19 mouse cellular contexts compared by ENCODE assay signal in the genomic region with DNA sequence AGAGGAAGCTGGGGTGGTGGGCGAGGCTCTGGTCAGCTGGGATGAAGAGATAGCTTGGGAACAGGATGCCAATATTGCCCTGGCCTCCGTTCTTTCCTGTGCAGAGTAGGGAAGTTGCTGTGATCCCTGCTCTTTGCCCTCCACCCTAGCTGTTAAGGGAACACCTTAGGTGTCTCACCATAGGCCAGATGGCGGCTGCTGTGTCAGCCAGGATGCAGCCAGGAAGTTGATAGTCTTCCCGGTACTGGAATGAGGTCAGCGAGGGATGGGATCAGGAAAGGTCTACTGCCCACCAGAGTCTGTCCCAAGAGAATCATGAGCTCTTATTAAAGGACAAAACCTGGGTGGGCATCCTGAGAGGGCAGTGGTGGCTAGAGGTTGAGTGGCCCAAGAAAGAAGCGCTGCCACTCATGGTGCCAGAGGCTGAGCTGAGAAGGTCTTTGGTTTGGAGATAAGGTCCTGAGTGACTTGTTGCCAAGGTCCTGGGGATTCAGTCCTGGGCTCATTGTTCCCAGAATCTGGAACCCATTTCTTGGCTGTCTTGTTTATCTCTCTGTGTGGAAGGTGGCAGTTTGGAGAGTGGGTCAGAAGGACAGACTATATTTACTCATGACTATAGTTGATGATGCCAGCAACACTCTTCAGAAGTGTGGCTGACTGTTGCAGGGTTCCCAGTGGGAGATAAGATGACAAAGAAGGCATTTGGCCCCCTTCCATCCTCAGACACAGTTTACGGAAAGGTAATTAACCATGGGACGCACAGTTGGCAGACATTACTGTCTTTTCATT. TPM values are rescaled to one million over a fixed set of nuclear protein-coding genes. Genes with fewer than 3 reads are reported as not detected.
DNase-seq lines count a peak whose midpoint lies in the region; ATAC-seq lines count a peak whose summit lies in the region.
"Had no signal": no experiment of that assay in that cellular context is flagged by ENCODE, and none has a peak within 500 bp of the region (broad histone marks: within the 10 kb centered on the region; RNA-seq: fewer than 3 reads in every experiment).

No protein-coding gene starts in this region.

- WGBS in heart, embryonic 13.5 days = 54% methylated on average over 8 of the region's 8 CpGs

- peaks cover 76% of the 10 kb centered on the region for H3K36me3 ChIP-seq in heart, embryonic 13.5 days

- H3K9me3 ChIP-seq in heart, embryonic 13.5 days = no peaks in the 10 kb centered on the region
- H3K9me3 ChIP-seq: embryonic facial prominence, embryonic 10.5 days; hindbrain, embryonic 15.5 days; midbrain, embryonic 13.5 days had no signal

- no peak for ATAC-seq in heart, embryonic 13.5 days (ENCODE audit: extremely low read depth, insufficient number of reproducible peaks, low FRiP score, low TSS enrichment)
- ATAC-seq: forebrain, embryonic 16.5 days; intestine, embryonic 16.5 days had no signal

- H3K27ac ChIP-seq in heart, embryonic 13.5 days (replicated peaks) = peak overlapping the region; percentile 85
- H3K27ac ChIP-seq: embryonic facial prominence, embryonic 10.5 days; hindbrain, embryonic 15.5 days; midbrain, embryonic 13.5 days had no signal

- H3K4me2 ChIP-seq in heart, embryonic 13.5 days = peak overlapping the region; percentile 1; the same call in 1 of the 2 replicates
- H3K4me2 ChIP-seq: hindbrain, embryonic 15.5 days; midbrain, embryonic 13.5 days had no signal

- H3K27me3 ChIP-seq in heart, embryonic 13.5 days (replicated peaks) = no peaks in the 10 kb centered on the region
- H3K27me3 ChIP-seq: hindbrain, embryonic 15.5 days; midbrain, embryonic 13.5 days had no signal

- H3K9ac ChIP-seq in heart, embryonic 13.5 days = no peak overlapping the region
- H3K9ac ChIP-seq: hindbrain, embryonic 15.5 days; midbrain, embryonic 13.5 days had no signal

- peak; percentile 97 for DNase-seq in heart, adult 11 months
- DNase-seq in heart, postnatal 25 days (ENCODE audit: low spot score) = no peak
- DNase-seq in lung, postnatal 10 days = peak; percentile 52
- no peak for DNase-seq in lung, postnatal 4 days
- no peak for DNase-seq in T-cell, adult 2 months (ENCODE audit: low spot score)
- DNase-seq in adrenal gland, postnatal 14 days = no peak
- DNase-seq: left cerebral cortex, postnatal 4 days; right cerebral cortex, postnatal 4 days; thymus, postnatal 36 days had no signal

- no peak overlapping the region for H3K4me3 ChIP-seq in heart, embryonic 13.5 days
- H3K4me3 ChIP-seq: embryonic facial prominence, embryonic 10.5 days; erythroblast, embryonic 14.5 days; hindbrain, embryonic 15.5 days; midbrain, embryonic 13.5 days had no signal

- H3K4me1 ChIP-seq in heart, embryonic 13.5 days = peaks cover 23% of the 10 kb centered on the region
- H3K4me1 ChIP-seq: embryonic facial prominence, embryonic 10.5 days; midbrain, embryonic 13.5 days had no signal

- intact Hi-C loops in heart, postnatal 25 days (cut with DNase I) = no loop called here

RNA-seq across cellular contexts. Expression of gene Adam19, which starts 54.6 kb away (rescaled TPM):
- total RNA-seq in heart, postnatal 25 days (2021) = 10 to 100 TPM; 36.2 to 78.2 TPM
- 24.2 and 24.7 TPM in 2 replicates for polyA plus RNA-seq in heart, embryonic 13.5 days (2015; fragmentation: Nextera tagmentation; extraction: Ambion mirVana)
- total RNA-seq in adrenal gland, postnatal 14 days (2021) = 10.7 and 13.2 TPM in 2 replicates

RNA-seq across cellular contexts. Expression of gene Nipal4, which starts 56.0 kb away (rescaled TPM):
- total RNA-seq in heart, postnatal 25 days (2021) = under 1 TPM in 1 of 2 experiments, not detected in 1; 0.08 TPM
- polyA plus RNA-seq in heart, embryonic 13.5 days (2015; fragmentation: Nextera tagmentation; extraction: Ambion mirVana) = 13.0 TPM in 2 replicates
- total RNA-seq in adrenal gland, postnatal 14 days (2021) = not detected in 2 replicates
- total RNA-seq: granulocyte monocyte progenitor cell, adult 5-6 weeks; liver, adult 2 months; neutrophil, adult 5-6 weeks had no signal
- polyA plus RNA-seq: erythroblast, embryonic 14.5 days; liver, adult 2 months had no signal

RNA-seq across cellular contexts. Expression of gene Gm12166, which starts 58.2 kb away (rescaled TPM):
- 1 to 10 TPM; 1.6 to 1.9 TPM for total RNA-seq in heart, postnatal 25 days (2021)
- polyA plus RNA-seq in heart, embryonic 13.5 days (2015; fragmentation: Nextera tagmentation; extraction: Ambion mirVana) = 4.8 and 5.3 TPM in 2 replicates
- total RNA-seq in adrenal gland, postnatal 14 days (2021) = 0.86 and 4.1 TPM in 2 replicates

Comparison
In these comparisons a context has a peak if more than half of its experiments do, and no peak if none do; other contexts are left out.
1. DNase-seq: peak in heart, adult 11 months (single experiment) and lung, postnatal 10 days (single experiment); none in heart, postnatal 25 days (single experiment), lung, postnatal 4 days (0 of 2), T-cell, adult 2 months (single experiment) and adrenal gland, postnatal 14 days (single experiment).